Mouse (Mus musculus) kidney, embryonic 15.5 days (tissue): Measurements from ENCODE around the gene Zfp652. TPM values are rescaled to one million over a fixed set of nuclear protein-coding genes. Genes with fewer than 3 reads are reported as not detected.

Experiments used
- ATAC-seq: fragments of 200-750 bp; cut with Nextera tagmentation; replicated peaks from 2 replicates; pipeline ENCODE4 v1.8.0; 2017; ENCODE audit warnings: moderate TSS enrichment; ENCODE audit not compliant: low FRiP score
- H3K27ac ChIP-seq: fragments of 300-500 bp; sonication (generic); 2 replicates; pipeline ENCODE4 v1.5.1; 2015; ENCODE audit warnings: mild to moderate bottlenecking, inconsistent platforms
- H3K27me3 ChIP-seq: fragments of 300-500 bp; sonication (generic); 2 replicates; pipeline ENCODE4 v1.6.1; 2015; ENCODE audit warnings: inconsistent platforms
- H3K36me3 ChIP-seq: fragments of 300-500 bp; sonication (generic); 2 replicates; pipeline ENCODE4 v1.6.1; 2015; ENCODE audit warnings: inconsistent platforms
- H3K4me1 ChIP-seq: fragments of 300-500 bp; sonication (generic); 2 replicates; pipeline ENCODE4 v1.6.1; 2015; ENCODE audit warnings: inconsistent platforms
- H3K4me2 ChIP-seq: fragments of 300-500 bp; sonication (generic); 2 replicates; pipeline ENCODE4 v1.6.1; 2015; ENCODE audit warnings: moderate library complexity, mild to moderate bottlenecking, inconsistent platforms
- H3K4me3 ChIP-seq: fragments of 300-500 bp; sonication (generic); replicated peaks from 2 replicates; pipeline ENCODE4 v1.5.1; 2015; ENCODE audit warnings: mild to moderate bottlenecking, inconsistent platforms
- H3K9ac ChIP-seq: fragments of 300-500 bp; sonication (generic); 2 replicates; pipeline ENCODE4 v1.6.1; 2015; ENCODE audit warnings: mild to moderate bottlenecking, inconsistent platforms
- H3K9me3 ChIP-seq: fragments of 300-500 bp; sonication (generic); replicated peaks from 2 replicates; pipeline ENCODE4 v1.6.1; 2016; ENCODE audit warnings: inconsistent platforms
- WGBS: fragments of 180-500 bp; shearing (Covaris S2); methylation state at CpG from one replicate; pipeline ENCODE4 v1.1.7; 2015; ENCODE audit warnings: mixed read lengths; 5-methylcytosine and 5-hydroxymethylcytosine counted together
- polyA plus RNA-seq: library from polyadenylated mRNA; unstranded; fragments of >200 nt; fragmentation: Nextera tagmentation; extraction: Ambion mirVana; gene quantifications from 2 replicates; pipeline ENCODE4 v1.2.1, GENCODE M21; 2015

The Zfp652 gene
- polyA plus RNA-seq, 1 experiment from 2014 or later = 22.3 TPM

DNA sequence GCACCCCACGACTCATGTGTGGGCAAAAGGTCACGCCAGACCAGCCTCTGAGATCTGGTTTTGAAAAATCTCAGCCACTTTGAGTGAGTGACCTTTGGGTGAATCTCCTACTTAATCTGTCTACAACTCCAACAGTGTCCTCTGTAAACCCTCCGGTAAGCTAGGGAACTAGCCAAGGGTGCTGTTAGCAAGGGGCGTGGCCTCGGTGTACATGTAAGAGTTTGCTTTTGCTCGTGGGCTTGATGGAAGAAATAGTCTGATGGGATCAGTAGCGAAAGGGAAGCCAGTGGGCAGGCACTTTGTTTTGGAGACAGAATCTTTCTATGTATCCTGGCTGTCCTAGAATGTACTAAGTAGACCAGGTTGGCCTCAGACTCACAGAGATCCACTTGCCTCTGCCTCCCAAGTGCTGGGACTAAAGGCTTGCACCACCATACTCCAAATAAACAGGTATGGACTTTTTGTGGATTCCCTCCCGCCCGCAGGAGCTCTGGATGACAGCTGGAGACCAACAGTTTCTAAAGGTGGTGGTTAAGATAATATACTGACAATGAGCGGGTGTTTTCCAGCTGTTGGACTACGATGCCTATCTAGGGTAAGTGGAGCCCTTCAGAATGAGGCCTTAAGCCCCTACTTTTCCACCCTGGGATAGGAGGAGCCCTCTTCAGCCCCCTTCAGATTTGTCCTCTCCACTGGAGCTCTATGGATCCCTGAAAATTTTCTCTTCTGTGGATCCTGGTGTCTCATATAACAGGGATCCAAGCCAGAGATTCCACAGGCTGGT, 115.9 kb downstream of the Zfp652 start:
- H3K27ac ChIP-seq = no peak overlapping the region
- H3K4me2 ChIP-seq = no peak overlapping the region
- ATAC-seq = no peak
- H3K4me1 ChIP-seq = peaks cover 36% of the 10 kb centered on the region
- H3K9me3 ChIP-seq = no peaks in the 10 kb centered on the region
- H3K9ac ChIP-seq = no peak overlapping the region
- no peak overlapping the region for H3K4me3 ChIP-seq
- peaks cover 84% of the 10 kb centered on the region for H3K27me3 ChIP-seq
- no peaks in the 10 kb centered on the region for H3K36me3 ChIP-seq
- 72% methylated on average over 11 of the region's 11 CpGs for WGBS

DNA sequence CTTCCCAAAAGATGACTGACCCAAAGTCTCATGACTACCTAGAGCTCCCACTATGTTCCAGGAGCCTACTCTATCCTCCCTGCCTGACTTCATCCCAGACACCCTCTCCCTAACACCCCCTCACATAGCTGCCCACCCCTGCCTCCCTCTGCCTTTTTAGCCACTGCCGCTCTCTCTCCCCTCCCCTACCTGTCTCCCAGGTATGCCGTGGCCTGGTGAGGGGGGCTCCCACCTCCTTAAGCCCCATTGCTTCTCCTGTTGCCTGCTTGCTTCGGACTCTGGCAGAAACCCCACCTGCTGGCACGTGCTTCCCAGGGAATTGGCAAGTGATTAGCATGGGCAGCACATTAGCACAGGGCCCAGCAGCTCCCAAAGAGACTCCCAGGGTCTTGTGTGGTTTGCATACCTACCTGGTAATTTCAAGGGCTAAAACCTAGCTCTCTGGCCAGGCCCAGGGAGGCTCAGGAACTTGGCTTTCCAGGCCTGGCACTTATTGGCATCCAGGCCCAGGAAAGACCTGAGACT, 117.1 kb downstream of the Zfp652 start:
- WGBS = 38% methylated on average over 4 of the region's 4 CpGs
- no peak overlapping the region for H3K4me3 ChIP-seq
- no peak for ATAC-seq
- no peak overlapping the region for H3K9ac ChIP-seq
- H3K9me3 ChIP-seq = no peaks in the 10 kb centered on the region
- peak overlapping the region; percentile 54 for H3K4me2 ChIP-seq
- peaks cover 41% of the 10 kb centered on the region for H3K4me1 ChIP-seq
- H3K27ac ChIP-seq = no peak overlapping the region
- H3K36me3 ChIP-seq = no peaks in the 10 kb centered on the region
- peaks cover 95% of the 10 kb centered on the region for H3K27me3 ChIP-seq

DNA sequence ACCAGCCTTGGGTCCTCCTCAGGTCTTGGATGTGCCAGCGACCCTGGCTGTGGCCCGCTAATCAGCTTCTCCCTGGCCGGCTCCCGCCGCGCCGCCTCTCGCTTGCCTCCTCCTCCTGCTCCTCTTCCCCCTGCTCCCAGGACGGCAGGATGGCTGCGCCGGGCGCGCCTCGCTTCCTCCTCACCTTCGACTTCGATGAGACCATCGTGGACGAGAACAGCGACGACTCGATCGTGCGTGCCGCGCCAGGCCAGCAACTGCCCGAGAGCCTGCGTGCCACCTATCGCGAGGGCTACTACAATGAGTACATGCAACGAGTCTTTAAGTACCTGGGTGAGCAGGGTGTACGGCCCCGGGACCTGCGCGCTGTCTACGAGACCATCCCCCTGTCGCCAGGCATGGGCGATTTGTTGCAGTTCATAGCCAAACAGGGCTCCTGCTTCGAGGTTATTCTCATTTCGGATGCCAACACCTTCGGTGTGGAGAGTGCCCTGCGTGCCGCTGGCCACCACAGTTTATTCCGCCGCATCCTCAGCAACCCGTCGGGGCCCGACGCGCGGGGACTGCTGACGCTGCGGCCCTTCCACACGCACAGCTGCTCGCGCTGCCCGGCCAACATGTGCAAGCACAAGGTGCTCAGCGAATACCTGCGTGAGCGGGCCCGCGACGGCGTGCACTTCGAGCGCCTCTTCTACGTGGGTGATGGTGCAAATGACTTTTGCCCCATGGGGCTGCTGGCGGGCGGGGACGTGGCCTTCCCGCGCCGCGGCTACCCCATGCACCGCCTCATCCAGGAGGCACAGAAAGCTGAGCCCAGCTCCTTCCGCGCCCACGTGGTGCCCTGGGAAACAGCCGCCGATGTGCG, 118.2 kb downstream of the Zfp652 start:
- WGBS = 2% methylated on average over 80 of the region's 80 CpGs
- peak overlapping the region; percentile 54 for H3K4me2 ChIP-seq
- ATAC-seq = no peak
- H3K4me3 ChIP-seq = peak overlapping the region; percentile 33
- 0 out of 2 replicates have a peak overlapping the region, but pooled peaks have one; percentile 21 for H3K9ac ChIP-seq
- H3K27me3 ChIP-seq = peaks cover 95% of the 10 kb centered on the region
- H3K27ac ChIP-seq = no peak overlapping the region
- peaks cover 44% of the 10 kb centered on the region for H3K4me1 ChIP-seq
- no peaks in the 10 kb centered on the region for H3K9me3 ChIP-seq
- H3K36me3 ChIP-seq = no peaks in the 10 kb centered on the region

DNA sequence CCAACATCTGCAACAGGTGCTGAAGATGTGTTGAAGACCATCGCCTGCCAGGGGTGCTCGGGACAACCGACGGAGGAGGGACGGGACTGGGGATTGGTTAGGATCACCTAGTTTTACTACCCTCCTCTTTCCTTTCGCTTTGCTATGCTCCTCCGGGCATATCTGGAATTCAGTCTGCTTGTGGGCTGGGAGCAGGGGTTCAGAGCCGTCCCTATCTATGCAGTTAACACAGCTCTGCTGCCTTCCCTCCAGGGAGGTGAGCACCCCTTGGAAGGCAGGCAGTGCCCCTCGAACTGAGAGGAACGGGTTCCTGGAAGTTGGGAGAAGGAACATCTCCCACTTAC, 118.8 kb downstream of the Zfp652 start:
- Histone ChIP-seq H3K4me2 (peak overlapping the region; percentile 54), H3K4me1 (peaks cover 50% of the 10 kb centered on the region)
- 2% methylated on average over 10 of the region's 10 CpGs for WGBS

DNA sequence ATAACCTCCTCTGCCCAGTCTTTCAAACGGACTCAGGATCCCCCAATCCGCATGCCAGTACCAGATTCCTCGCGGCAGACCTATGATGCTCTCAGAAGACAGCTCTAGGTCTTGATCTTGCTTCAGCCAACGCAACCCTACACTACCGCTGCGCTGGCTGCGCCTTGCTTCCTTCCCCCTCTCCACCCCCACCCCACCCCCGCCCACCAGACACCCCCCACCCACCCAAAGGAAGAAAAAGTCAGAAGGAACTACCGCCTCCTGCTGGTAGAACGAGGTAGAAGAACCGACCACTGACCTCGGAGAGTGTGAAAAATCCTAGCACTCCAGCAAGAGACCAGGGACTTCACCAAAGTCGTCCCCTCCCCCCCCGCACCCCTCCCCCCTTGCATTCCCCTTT, 119.2 kb downstream of the Zfp652 start:
- Histone ChIP-seq H3K27me3 (peaks cover 97% of the 10 kb centered on the region), H3K4me3 (peak overlapping the region; percentile 33), H3K4me2 (peak overlapping the region; percentile 54), H3K36me3 (no peaks in the 10 kb centered on the region), H3K27ac (no peak overlapping the region), H3K4me1 (peaks cover 54% of the 10 kb centered on the region), H3K9me3 (no peaks in the 10 kb centered on the region), H3K9ac (no peak overlapping the region)
- no peak for ATAC-seq
- WGBS = 5% methylated on average over 14 of the region's 15 CpGs

More for the DNA sequence above, 118.8 kb downstream of the Zfp652 start:
- no peak for ATAC-seq
- 0 out of 2 replicates have a peak overlapping the region, but pooled peaks have one; percentile 21 for H3K9ac ChIP-seq
- no peak overlapping the region for H3K27ac ChIP-seq
- H3K9me3 ChIP-seq = no peaks in the 10 kb centered on the region
- peak overlapping the region; percentile 33 for H3K4me3 ChIP-seq
- H3K36me3 ChIP-seq = no peaks in the 10 kb centered on the region
- peaks cover 98% of the 10 kb centered on the region for H3K27me3 ChIP-seq

DNA sequence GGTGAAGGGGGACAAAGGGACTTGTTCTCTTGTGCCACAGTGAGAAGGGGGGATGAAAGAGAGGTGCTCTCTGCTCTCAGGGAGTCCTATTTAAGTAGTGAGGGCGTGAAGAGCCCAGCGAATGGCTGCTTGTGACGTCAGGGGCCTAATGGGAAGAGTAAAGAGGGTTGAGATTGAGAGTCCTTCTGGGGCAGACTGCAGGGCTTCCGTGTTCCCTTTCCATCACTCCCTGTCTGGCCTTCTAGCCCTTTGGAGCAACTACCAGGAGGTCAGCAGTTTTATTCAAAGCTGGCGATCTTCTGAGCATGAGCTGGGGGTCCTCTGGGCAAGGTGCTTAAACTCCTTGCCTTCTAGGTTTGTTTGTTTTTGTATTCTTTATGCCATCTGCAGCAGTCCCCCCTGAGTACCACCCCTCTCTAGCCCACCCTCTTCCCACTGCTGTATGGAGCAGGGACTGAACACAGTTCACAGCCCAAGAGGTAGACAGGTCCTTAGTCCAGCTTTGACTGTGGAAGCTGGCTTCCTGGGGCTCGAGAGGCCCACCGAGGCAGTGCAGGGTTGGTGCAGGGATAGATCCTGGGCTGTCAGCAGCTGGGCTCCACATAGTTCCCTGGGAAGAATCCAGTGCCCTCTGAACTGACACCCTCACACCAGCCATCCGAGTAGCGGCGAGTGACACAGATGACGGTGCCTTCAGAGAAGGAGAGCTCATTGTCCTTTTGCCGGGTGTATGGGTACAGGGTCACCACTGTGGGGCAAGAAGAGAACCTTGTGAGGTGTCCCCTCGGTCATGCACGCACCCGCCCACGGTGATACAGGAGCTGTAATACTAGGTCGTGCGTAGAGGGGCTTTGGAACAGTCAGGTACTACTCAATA, 119.9 kb downstream of the Zfp652 start:
- no peaks in the 10 kb centered on the region for H3K36me3 ChIP-seq
- H3K27ac ChIP-seq = no peak overlapping the region
- WGBS = 36% methylated on average over 18 of the region's 18 CpGs
- H3K4me3 ChIP-seq = no peak overlapping the region
- no peak overlapping the region for H3K4me2 ChIP-seq
- no peaks in the 10 kb centered on the region for H3K9me3 ChIP-seq
- no peak overlapping the region for H3K9ac ChIP-seq
- ATAC-seq = no peak
- peaks cover 94% of the 10 kb centered on the region for H3K27me3 ChIP-seq
- H3K4me1 ChIP-seq = peaks cover 61% of the 10 kb centered on the region

DNA sequence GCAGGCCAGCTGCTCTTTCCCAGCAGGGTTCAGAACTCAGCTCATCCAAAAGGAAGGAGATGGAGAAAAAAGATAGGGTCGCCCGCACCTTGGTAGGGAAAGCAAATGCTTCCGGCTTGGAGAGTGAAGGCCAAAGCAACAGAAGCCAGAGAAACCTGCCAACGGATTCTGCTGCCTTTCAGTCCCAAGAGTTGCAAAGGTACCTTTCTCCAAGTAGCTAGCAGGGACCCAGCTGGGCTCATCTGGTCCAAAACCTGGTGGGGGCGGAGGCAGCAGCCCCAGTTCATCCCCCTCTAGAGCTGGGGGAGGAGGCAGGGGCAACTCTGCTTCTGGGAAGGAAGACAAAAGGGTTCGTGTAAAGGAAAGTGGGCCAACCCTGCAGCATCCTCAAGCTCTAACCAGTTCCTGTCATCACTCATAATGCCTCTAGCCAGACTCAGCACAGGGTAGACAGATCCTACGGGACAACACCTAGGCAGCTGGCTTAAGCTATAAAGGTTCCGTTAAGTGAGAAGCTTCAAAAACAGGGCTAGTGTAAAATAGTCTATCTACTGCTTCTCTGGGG, 120.6 kb downstream of the Zfp652 start:
- Histone ChIP-seq H3K36me3 (no peaks in the 10 kb centered on the region), H3K27me3 (peaks cover 88% of the 10 kb centered on the region), H3K4me1 (peaks cover 68% of the 10 kb centered on the region), H3K4me3 (no peak overlapping the region), H3K9ac (no peak overlapping the region), H3K4me2 (no peak overlapping the region), H3K27ac (no peak overlapping the region), H3K9me3 (no peaks in the 10 kb centered on the region)
- ATAC-seq = no peak
- 28% methylated on average over 8 of the region's 8 CpGs for WGBS

DNA sequence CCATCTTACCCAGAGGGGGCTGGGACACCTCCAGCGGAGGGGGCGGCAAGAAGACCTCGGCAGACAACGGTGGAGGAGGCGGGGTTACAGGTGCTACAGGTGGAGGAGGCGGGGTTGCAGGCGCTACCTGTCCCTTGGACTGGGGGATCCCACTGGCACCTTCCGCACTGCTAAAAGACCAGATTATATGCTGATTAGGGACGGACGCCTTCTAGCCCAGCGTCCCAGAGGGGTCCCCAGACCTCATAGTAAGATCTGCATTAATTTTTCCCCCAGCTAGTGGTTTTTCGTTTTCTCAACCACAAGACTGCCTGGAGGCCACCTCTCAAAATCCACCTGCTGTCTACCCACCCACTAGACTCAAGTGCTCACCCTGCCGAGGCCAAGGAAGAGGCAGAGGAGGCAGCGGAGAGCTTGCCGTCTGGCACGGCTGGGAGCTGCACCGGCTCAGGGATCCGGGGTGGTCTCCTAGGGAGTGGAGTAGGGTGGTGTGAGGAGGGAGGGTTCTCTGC, 121.2 kb downstream of the Zfp652 start:
- no peak for ATAC-seq
- H3K4me1 ChIP-seq = peaks cover 69% of the 10 kb centered on the region
- no peaks in the 10 kb centered on the region for H3K36me3 ChIP-seq
- 7% methylated on average over 18 of the region's 18 CpGs for WGBS
- H3K4me2 ChIP-seq = peak overlapping the region; percentile 42
- peak overlapping the region; percentile 8; the same call in 1 of the 2 replicates for H3K4me3 ChIP-seq
- H3K27me3 ChIP-seq = peaks cover 82% of the 10 kb centered on the region
- H3K27ac ChIP-seq = no peak overlapping the region
- H3K9me3 ChIP-seq = no peaks in the 10 kb centered on the region
- H3K9ac ChIP-seq = no peak overlapping the region

DNA sequence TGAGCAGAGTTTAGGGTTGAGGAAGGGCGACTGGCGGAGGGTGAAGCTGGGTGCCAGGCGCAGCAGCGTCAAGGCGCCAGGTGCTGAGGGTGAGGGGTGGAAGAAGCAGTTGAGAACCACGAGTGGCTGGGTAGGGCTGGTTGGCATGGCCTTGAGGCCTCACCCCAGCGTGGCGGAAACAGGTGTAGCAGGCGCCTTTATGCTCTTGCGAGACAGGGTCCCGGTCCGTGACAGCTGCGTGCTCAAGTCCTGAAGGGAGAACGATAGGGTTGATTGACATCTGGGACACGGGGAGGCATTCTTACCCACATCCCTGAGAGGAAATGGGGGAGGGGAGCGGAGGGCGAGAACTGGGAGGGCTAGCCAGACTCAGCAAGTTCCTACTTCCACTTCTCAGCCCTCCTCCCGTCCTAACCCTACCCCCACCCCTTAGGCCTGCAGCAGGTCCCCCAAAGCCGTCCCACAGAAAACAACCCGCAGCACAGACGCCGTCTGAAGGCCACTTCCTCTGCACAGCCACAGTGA, 121.7 kb downstream of the Zfp652 start:
- Histone ChIP-seq H3K4me1 (peaks cover 72% of the 10 kb centered on the region), H3K36me3 (no peaks in the 10 kb centered on the region), H3K9me3 (no peaks in the 10 kb centered on the region), H3K9ac (no peak overlapping the region), H3K27me3 (peaks cover 77% of the 10 kb centered on the region), H3K4me2 (peak overlapping the region; percentile 42), H3K27ac (no peak overlapping the region), H3K4me3 (peak overlapping the region; percentile 8; the same call in 1 of the 2 replicates)
- WGBS = 5% methylated on average over 22 of the region's 22 CpGs
- ATAC-seq = no peak; the same call in 1 of the 2 replicates

DNA sequence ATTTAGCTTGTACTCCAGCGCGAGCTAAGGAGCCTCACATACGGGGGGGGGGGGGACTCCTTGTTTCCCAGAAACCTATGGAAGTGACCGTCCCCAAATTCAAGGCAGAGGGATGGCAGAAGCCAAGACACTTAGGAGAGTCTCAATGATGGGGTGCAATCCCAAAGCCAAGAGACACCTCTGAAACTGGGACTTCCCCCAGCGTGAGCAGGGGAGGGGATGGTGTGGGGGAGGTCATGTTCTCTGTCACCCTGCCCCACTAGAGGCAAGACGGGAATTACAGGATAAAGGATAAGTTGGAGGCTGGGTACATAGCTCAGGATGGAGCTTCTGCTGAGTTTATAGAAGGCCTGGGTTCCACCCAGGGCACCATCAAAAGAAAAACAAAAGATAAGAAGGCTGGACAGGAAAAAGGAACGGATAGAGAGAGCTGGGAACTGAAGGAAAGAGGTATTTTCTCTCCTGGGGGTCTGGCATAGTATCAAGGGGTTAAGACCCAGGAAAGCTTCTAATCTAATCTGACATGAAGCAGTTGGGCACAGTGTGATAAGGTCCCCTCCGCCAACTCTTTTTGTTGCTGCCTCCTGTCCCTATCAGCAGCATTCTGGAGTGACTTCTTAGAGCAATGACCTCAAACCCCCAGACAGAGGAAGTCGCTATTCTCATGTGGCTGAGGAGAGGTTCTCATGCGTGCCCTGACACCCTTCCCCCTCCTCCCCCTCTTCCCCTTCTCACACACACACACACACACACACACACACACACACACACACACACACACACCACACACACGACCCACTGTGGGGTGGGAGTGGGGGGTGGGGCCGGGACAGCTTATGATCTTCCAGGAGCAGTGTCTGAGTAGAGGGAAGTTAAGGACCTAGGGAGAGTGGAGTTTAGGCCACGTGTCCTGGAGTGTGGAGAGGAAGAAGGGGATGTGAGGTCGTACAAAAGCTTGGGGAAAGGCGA, 122.6 kb downstream of the Zfp652 start:
- H3K9me3 ChIP-seq = no peaks in the 10 kb centered on the region
- peaks cover 70% of the 10 kb centered on the region for H3K27me3 ChIP-seq
- H3K4me2 ChIP-seq = peak overlapping the region; percentile 42; the same call in 1 of the 2 replicates
- WGBS = 18% methylated on average over 15 of the region's 15 CpGs
- ATAC-seq = no peak
- H3K4me3 ChIP-seq = no peak overlapping the region
- H3K36me3 ChIP-seq = no peaks in the 10 kb centered on the region
- no peak overlapping the region for H3K9ac ChIP-seq
- H3K4me1 ChIP-seq = peaks cover 78% of the 10 kb centered on the region
- H3K27ac ChIP-seq = 0 out of 2 replicates have a peak overlapping the region, but pooled peaks have one; percentile 10
